Mouse (Mus musculus) lung, embryonic 15.5 days (tissue): ENCODE measurements around the gene Cfi. TPM values are rescaled to one million over a fixed set of nuclear protein-coding genes. Genes with fewer than 3 reads are reported as not detected.

ENCODE experiments used
- ATAC-seq: fragments of 200-750 bp; cut with Nextera tagmentation; 2 replicates; pipeline ENCODE4 v1.8.0; 2017; ENCODE audit warnings: moderate number of reproducible peaks, borderline replicate concordance; ENCODE audit not compliant: low FRiP score, low TSS enrichment; ENCODE audit errors: extremely low read depth
- H3K27ac ChIP-seq: fragments of 300-500 bp; sonication (generic); 2 replicates; pipeline ENCODE4 v1.5.1; 2015; ENCODE audit warnings: moderate library complexity, mild to moderate bottlenecking, inconsistent platforms
- H3K27me3 ChIP-seq: fragments of 300-500 bp; sonication (generic); 2 replicates; pipeline ENCODE4 v1.6.1; 2015; ENCODE audit warnings: inconsistent platforms
- H3K36me3 ChIP-seq: fragments of 300-500 bp; sonication (generic); 2 replicates; pipeline ENCODE4 v1.6.1; 2015; ENCODE audit warnings: inconsistent platforms
- H3K4me1 ChIP-seq: fragments of 300-500 bp; sonication (generic); 2 replicates; pipeline ENCODE4 v1.6.1; 2015; ENCODE audit warnings: inconsistent platforms
- H3K4me2 ChIP-seq: fragments of 300-500 bp; sonication (generic); 2 replicates; pipeline ENCODE4 v1.6.1; 2015; ENCODE audit warnings: inconsistent platforms, mild to moderate bottlenecking, moderate library complexity
- H3K4me3 ChIP-seq: fragments of 300-500 bp; sonication (generic); 2 replicates; pipeline ENCODE4 v1.5.1; 2015; ENCODE audit warnings: mild to moderate bottlenecking, inconsistent platforms
- H3K9ac ChIP-seq: fragments of 300-500 bp; sonication (generic); 2 replicates; pipeline ENCODE4 v1.6.1; 2015; ENCODE audit warnings: inconsistent platforms
- H3K9me3 ChIP-seq: fragments of 300-500 bp; sonication (generic); 2 replicates; pipeline ENCODE4 v1.6.1; 2016; ENCODE audit warnings: inconsistent platforms
- WGBS: fragments of 180-500 bp; shearing (Covaris S2); methylation state at CpG from one replicate; pipeline ENCODE4 v1.1.7; 2015; 5-methylcytosine and 5-hydroxymethylcytosine counted together
- polyA plus RNA-seq: library from polyadenylated mRNA; unstranded; fragments of >200 nt; fragmentation: Nextera tagmentation; extraction: Ambion mirVana; gene quantifications from 2 replicates; pipeline ENCODE4 v1.2.1, GENCODE M21; 2015

The Cfi gene
- polyA plus RNA-seq: 19.8 and 22.2 TPM in 2 replicates

DNA sequence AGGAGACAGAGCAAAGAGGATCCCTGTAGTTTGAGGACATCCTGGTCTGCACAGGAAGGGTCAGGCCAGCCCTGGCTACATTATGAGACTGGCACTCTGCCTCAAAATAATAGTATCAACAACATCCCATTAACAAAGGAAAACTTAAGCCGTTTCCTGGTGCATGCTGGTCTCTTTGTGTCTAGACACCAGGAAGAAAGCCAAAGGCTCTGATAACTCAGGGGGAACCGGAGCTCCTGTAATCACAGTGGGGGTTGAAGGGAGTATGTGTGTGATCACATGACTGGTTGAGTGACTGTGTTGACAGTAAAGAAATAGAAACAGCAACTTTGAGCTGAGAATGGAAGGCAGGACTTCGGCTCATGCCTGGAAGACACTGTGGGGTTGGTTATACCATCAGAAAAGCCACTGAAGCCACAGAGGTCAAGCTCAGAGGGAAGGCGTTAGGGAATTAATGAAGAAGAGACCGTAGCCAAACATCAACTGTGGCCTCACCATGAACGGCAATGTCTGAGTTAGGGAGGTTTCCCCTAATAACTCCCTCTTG, at the start of gene Cfi:
Cfi (plus strand) TSS at position 497 of the 547 bp plus-strand sequence.
- Histone ChIP-seq H3K9ac (no peak within 1 kb of the TSS), H3K4me3 (peak within 1 kb of the TSS; percentile 15), H3K4me1 (peaks cover 3% of the 10 kb centered on the region; the same call in 1 of the 2 replicates), H3K4me2 (peak within 1 kb of the TSS; percentile 45), H3K27me3 (no peaks in the 10 kb centered on the region), H3K27ac (peak within 1 kb of the TSS; percentile 60), H3K36me3 (no peaks in the 10 kb centered on the region), H3K9me3 (no peaks in the 10 kb centered on the region)
- 49% methylated on average over 6 of the region's 6 CpGs for WGBS
- ATAC-seq: no peak

DNA sequence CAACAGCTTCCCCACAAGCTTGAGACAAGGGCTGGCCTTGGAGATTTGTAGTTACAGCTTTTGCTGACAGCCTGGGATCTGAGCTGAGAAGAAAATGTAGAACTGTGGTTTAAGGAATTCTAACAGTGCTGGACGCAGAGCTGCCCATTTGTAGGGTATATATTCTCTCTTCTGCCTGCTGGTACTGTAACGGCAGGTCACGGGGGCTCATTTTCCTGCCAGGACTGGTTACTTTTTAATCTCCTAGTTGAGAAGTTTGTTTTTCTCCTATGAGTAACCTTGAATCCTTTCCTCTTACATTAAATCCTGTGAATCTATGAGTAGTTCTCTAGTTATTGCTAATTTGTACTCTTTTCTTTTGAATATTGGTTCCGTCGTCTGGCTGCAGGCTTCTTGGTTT, 41.9 kb upstream of the Cfi start:
- Histone ChIP-seq H3K27ac (no peak overlapping the region), H3K27me3 (no peaks in the 10 kb centered on the region), H3K4me1 (no peaks in the 10 kb centered on the region), H3K9me3 (no peaks in the 10 kb centered on the region), H3K36me3 (no peaks in the 10 kb centered on the region), H3K4me2 (no peak overlapping the region), H3K4me3 (no peak overlapping the region), H3K9ac (no peak overlapping the region)
- no peak for ATAC-seq
- 83% methylated on average over 5 of the region's 5 CpGs for WGBS

DNA sequence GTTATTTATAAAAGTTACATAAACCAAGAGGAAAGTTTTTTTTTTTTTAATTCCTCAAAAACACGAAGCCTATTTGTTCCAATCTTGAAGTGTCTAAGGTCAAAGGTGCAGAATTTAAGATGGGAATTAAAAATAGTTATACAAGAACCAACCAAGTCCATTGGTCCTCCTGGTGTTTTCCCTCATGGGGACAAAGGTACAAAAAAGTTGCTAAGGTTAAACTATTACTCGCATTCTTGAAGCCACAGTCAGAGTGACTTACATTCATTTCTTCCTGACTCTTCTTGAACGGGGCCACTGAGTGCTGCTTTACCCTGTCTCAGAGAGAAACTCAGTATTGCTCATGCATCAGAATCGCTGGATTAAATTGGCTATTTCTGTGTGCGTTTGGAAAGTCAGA, 38.3 kb upstream of the Cfi start:
- Histone ChIP-seq H3K4me2 (no peak overlapping the region), H3K9ac (no peak overlapping the region), H3K4me3 (no peak overlapping the region), H3K4me1 (no peaks in the 10 kb centered on the region), H3K27ac (no peak overlapping the region), H3K9me3 (no peaks in the 10 kb centered on the region), H3K36me3 (no peaks in the 10 kb centered on the region), H3K27me3 (no peaks in the 10 kb centered on the region)
- 68% methylated on average over 5 of the region's 5 CpGs for WGBS
- no peak for ATAC-seq

DNA sequence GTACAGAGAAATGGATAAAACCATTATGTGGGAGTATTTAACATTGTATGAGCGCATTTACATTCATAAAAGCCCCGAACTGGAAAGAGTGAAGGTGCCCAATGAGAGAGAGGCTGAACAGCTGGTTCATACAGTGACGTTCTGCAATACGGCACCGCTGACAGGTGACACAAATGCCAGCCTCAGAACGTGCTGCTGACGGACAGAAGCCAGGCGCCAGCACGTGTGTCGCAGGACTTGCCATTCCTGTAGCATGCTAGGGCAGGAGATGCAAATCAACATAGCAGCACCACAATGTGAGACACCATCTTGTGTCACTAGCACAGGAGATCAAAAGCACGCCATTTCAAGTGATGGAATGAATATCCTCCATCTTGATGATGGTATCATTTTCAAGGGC, 37.1 kb upstream of the Cfi start:
- no peaks in the 10 kb centered on the region for H3K27me3 ChIP-seq
- H3K4me1 ChIP-seq: no peaks in the 10 kb centered on the region
- no peaks in the 10 kb centered on the region for H3K9me3 ChIP-seq
- no peak for ATAC-seq
- no peak overlapping the region for H3K27ac ChIP-seq
- no peak overlapping the region for H3K4me3 ChIP-seq
- 69% methylated on average over 11 of the region's 11 CpGs for WGBS
- no peak overlapping the region for H3K9ac ChIP-seq
- no peak overlapping the region for H3K4me2 ChIP-seq
- no peaks in the 10 kb centered on the region for H3K36me3 ChIP-seq

DNA sequence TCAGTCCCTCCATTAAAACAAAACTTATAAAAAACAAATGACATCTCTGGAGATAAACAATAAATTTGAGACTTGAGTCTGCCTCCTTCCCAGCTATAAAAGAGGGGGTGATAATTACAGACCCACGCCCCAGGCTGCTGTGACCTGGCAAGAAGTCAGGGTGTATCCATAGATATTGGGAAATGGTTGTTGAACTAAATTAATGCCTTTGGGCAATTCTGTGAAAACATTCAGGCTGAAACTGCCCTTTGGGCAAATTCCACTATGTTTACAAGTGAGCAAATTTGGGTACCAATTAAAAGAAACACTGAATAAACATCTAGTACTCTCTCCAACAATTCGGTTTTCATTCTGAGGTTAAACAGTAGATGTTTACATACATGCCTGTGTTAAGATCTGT, 36.7 kb upstream of the Cfi start:
- Histone ChIP-seq H3K4me3 (no peak overlapping the region), H3K27me3 (no peaks in the 10 kb centered on the region), H3K4me1 (no peaks in the 10 kb centered on the region), H3K36me3 (no peaks in the 10 kb centered on the region), H3K9me3 (no peaks in the 10 kb centered on the region), H3K9ac (no peak overlapping the region), H3K4me2 (no peak overlapping the region), H3K27ac (no peak overlapping the region)
- 72% methylated on average over 2 of the region's 2 CpGs for WGBS
- no peak for ATAC-seq

- no peaks in the 10 kb centered on the region for H3K27me3 ChIP-seq
- H3K9ac ChIP-seq: no peak within 1 kb of the TSS
- H3K4me3 ChIP-seq: no peak within 1 kb of the TSS
- H3K4me2 ChIP-seq: peak within 1 kb of the TSS; percentile 27; the same call in 1 of the 2 replicates
- no peaks in the 10 kb centered on the region for H3K4me1 ChIP-seq
- H3K27ac ChIP-seq: no peak within 1 kb of the TSS
- no peaks in the 10 kb centered on the region for H3K9me3 ChIP-seq
- WGBS: 63% methylated on average over 10 of the region's 10 CpGs
- H3K36me3 ChIP-seq: no peaks in the 10 kb centered on the region
- ATAC-seq: no peak
These were observed 31.9 kb upstream of the Cfi start, which contains the start of gene Lrit3 for GRCm38 (mm10) chr3:129803765-129804164. TSS of gene Lrit3 (minus strand) at chr3:129804030.

DNA sequence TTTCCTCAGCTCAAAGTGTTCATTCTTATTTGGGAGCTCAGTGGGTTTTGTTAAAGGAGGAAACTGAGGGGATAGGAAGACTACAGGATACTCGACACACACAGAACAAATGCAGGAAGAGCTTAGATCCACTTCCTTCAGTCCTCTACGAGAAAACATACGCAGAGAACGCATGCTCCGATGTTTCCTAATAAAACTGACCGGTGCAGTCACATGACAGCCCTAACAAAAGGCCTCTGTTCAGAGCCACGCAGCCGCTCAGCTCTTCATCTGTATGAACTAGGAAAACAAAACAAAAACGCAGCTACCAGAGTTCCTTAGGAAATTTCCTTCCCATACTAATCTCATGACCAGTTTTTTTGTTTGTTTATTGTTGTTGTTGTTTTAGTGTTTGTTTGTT, 14.8 kb upstream of the Cfi start:
- no peaks in the 10 kb centered on the region for H3K4me1 ChIP-seq
- no peak overlapping the region for H3K9ac ChIP-seq
- H3K36me3 ChIP-seq: peaks cover 28% of the 10 kb centered on the region
- 63% methylated on average over 9 of the region's 9 CpGs for WGBS
- ATAC-seq: no peak; the same call in 1 of the 2 replicates
- H3K27me3 ChIP-seq: no peaks in the 10 kb centered on the region
- H3K4me2 ChIP-seq: no peak overlapping the region
- no peak overlapping the region for H3K27ac ChIP-seq
- no peak overlapping the region for H3K4me3 ChIP-seq
- no peaks in the 10 kb centered on the region for H3K9me3 ChIP-seq

DNA sequence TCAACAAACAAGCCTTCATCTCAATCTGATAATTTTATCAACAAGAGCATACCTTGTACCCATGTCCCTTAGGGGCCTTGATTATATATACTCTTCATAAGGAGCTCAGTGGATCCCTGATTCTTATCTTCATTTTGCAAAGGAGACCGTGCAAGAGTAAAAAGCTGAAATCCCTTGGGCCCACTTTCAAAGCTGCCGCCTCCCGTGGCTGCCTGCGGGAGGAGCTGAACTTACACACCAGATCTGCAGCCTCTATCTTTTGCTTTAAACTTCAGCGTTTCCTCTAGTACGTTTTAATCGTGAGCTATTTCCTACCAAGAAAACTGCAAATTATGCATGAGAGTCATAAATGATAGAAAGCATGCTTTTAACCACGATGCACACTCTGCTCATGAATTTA, 13.9 kb upstream of the Cfi start:
- no peak for ATAC-seq
- H3K36me3 ChIP-seq: peaks cover 36% of the 10 kb centered on the region
- no peak overlapping the region for H3K4me2 ChIP-seq
- 71% methylated on average over 8 of the region's 8 CpGs for WGBS
- no peaks in the 10 kb centered on the region for H3K27me3 ChIP-seq
- no peak overlapping the region for H3K9ac ChIP-seq
- H3K27ac ChIP-seq: no peak overlapping the region
- H3K9me3 ChIP-seq: no peaks in the 10 kb centered on the region
- no peak overlapping the region for H3K4me3 ChIP-seq
- no peaks in the 10 kb centered on the region for H3K4me1 ChIP-seq

GRCm38 (mm10) chr3:129822206-129822775, 13.4 kb upstream of the Cfi start, which contains the start of gene Rrh:
TSS of gene Rrh (minus strand) at chr3:129822587.
- no peaks in the 10 kb centered on the region for H3K9me3 ChIP-seq
- H3K27me3 ChIP-seq: no peaks in the 10 kb centered on the region
- ATAC-seq: no peak
- no peak within 1 kb of the TSS for H3K9ac ChIP-seq
- H3K27ac ChIP-seq: no peak within 1 kb of the TSS
- no peak within 1 kb of the TSS for H3K4me3 ChIP-seq
- no peak within 1 kb of the TSS for H3K4me2 ChIP-seq
- 91% methylated on average over 11 of the region's 11 CpGs for WGBS
- H3K36me3 ChIP-seq: peaks cover 39% of the 10 kb centered on the region
- H3K4me1 ChIP-seq: no peaks in the 10 kb centered on the region

DNA sequence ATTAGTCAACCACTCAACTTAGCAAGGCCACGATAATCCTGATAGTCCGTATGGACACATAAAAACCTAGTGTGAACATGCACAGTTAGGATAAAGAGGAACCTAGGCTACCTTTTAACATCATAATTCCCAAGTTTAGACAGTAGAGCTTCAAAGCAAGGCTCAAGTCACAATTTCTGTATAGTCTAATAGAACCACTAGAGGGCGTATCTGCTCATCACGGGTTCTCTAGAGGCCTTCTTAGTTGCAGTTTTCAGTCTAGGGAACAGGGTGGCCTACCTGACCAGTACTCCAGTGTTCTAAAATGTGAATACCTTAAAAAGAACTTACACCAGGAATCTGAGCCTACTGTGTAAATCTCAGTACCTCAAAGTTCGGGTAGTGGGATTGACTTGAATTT, 12.4 kb upstream of the Cfi start:
- ATAC-seq: no peak

GRCm38 (mm10) chr3:129824146-129824545, 11.5 kb upstream of the Cfi start:
- no peaks in the 10 kb centered on the region for H3K9me3 ChIP-seq
- no peak overlapping the region for H3K9ac ChIP-seq
- H3K27me3 ChIP-seq: no peaks in the 10 kb centered on the region
- H3K4me1 ChIP-seq: 0 out of 2 replicates have a peak, but pooled peaks cover 5% of the 10 kb centered on the region
- H3K27ac ChIP-seq: no peak overlapping the region
- no peak for ATAC-seq
- H3K4me3 ChIP-seq: no peak overlapping the region
- 92% methylated on average over 4 of the region's 4 CpGs for WGBS
- no peak overlapping the region for H3K4me2 ChIP-seq
- H3K36me3 ChIP-seq: peaks cover 54% of the 10 kb centered on the region

More for the DNA sequence above, 12.4 kb upstream of the Cfi start:
- 0 out of 2 replicates have a peak, but pooled peaks cover 2% of the 10 kb centered on the region for H3K4me1 ChIP-seq
- H3K27me3 ChIP-seq: no peaks in the 10 kb centered on the region
- no peak overlapping the region for H3K9ac ChIP-seq
- H3K4me3 ChIP-seq: no peak overlapping the region
- peaks cover 48% of the 10 kb centered on the region for H3K36me3 ChIP-seq
- 52% methylated on average over 5 of the region's 5 CpGs for WGBS
- H3K4me2 ChIP-seq: no peak overlapping the region
- no peak overlapping the region for H3K27ac ChIP-seq
- H3K9me3 ChIP-seq: no peaks in the 10 kb centered on the region

- no peak for ATAC-seq
These were observed 10.8 kb upstream of the Cfi start for GRCm38 (mm10) chr3:129824891-129825290.

More at GRCm38 (mm10) chr3:129824891-129825290, 10.8 kb upstream of the Cfi start:
- Histone ChIP-seq H3K4me3 (no peak overlapping the region), H3K4me2 (no peak overlapping the region), H3K9ac (no peak overlapping the region), H3K27me3 (no peaks in the 10 kb centered on the region), H3K36me3 (peaks cover 55% of the 10 kb centered on the region), H3K4me1 (peaks cover 12% of the 10 kb centered on the region), H3K27ac (no peak overlapping the region), H3K9me3 (no peaks in the 10 kb centered on the region)
- WGBS: 89% methylated on average over 10 of the region's 10 CpGs
